Mouse (Mus musculus) myocyte (in vitro differentiated cells): ENCODE data around the gene Ephb3. TPM values are rescaled to one million over a fixed set of nuclear protein-coding genes. Genes with fewer than 3 reads are reported as not detected.
A peak's percentile ranks its signal among the peaks of the same experiment; 100 is the strongest.

Experiments
- H3K27me3 ChIP-seq: one replicate; pipeline ENCODE4 v1.6.1; 2011; ENCODE audit not compliant: control insufficient read depth, insufficient read depth, insufficient read length
- H3K36me3 ChIP-seq: one replicate; pipeline ENCODE4 v1.6.1; 2011; ENCODE audit not compliant: control insufficient read depth, insufficient read depth
- H3K4me2 ChIP-seq: one replicate; pipeline ENCODE4 v1.6.1; 2011; ENCODE audit warnings: low read depth, control low read depth
- H3K4me3 ChIP-seq: one replicate; pipeline ENCODE4 v1.5.1; 2011; ENCODE audit warnings: mild to moderate bottlenecking, control low read depth, moderate library complexity
- H3K79me2 ChIP-seq: one replicate; pipeline ENCODE4 v1.6.1; 2011; ENCODE audit not compliant: control insufficient read depth, insufficient read depth
- H3ac ChIP-seq: one replicate; pipeline ENCODE4 v1.6.1; 2011; ENCODE audit not compliant: control insufficient read depth, insufficient read length
- CEBPB ChIP-seq: IDR thresholded peaks from 2 replicates; pipeline ENCODE4 v1.6.1; 2011; ENCODE audit warnings: mild to moderate bottlenecking, moderate library complexity; ENCODE audit not compliant: poor library complexity, insufficient read depth, severe bottlenecking
- E2F4 ChIP-seq: IDR thresholded peaks from one replicate; pipeline ENCODE4 v1.6.1; 2011; ENCODE audit warnings: mild to moderate bottlenecking, control low read depth, moderate library complexity; ENCODE audit not compliant: insufficient read depth
- MAX ChIP-seq: IDR thresholded peaks from one replicate; pipeline ENCODE4 v1.6.1; 2011; ENCODE audit warnings: low read depth, mild to moderate bottlenecking, control low read depth
- MYOD1 ChIP-seq, 3 experiments: IDR thresholded peaks; one replicate each; pipeline ENCODE4 v1.6.1; 2011; ENCODE audit warnings: control low read depth in 2 of 3, low read depth in 2 of 3, mild to moderate bottlenecking in 2 of 3, moderate library complexity in 1 of 3; ENCODE audit not compliant: insufficient read length in 2 of 3, control insufficient read depth in 1 of 3
- MYOG ChIP-seq, 3 experiments: IDR thresholded peaks; one replicate each; pipeline ENCODE4 v1.6.1; 2011; ENCODE audit warnings: control low read depth in 2 of 3, low read depth in 2 of 3, mild to moderate bottlenecking in 2 of 3; ENCODE audit not compliant: insufficient read length in 2 of 3, control insufficient read depth in 1 of 3, insufficient read depth in 1 of 3
- POLR2A ChIP-seq: IDR thresholded peaks from one replicate; pipeline ENCODE4 v1.6.1; 2011; ENCODE audit warnings: low read depth, mild to moderate bottlenecking, control low read depth, moderate library complexity; ENCODE audit not compliant: insufficient read length
- POLR2AphosphoS2 ChIP-seq: IDR thresholded peaks from one replicate; pipeline ENCODE4 v1.6.1; 2011; ENCODE audit warnings: low read depth, control low read depth; ENCODE audit not compliant: insufficient read length
- REST ChIP-seq: IDR thresholded peaks from one replicate; pipeline ENCODE4 v1.6.1; 2011; ENCODE audit warnings: mild to moderate bottlenecking, control low read depth, moderate library complexity; ENCODE audit not compliant: insufficient read depth, insufficient read length
- SRF ChIP-seq: IDR thresholded peaks from one replicate; pipeline ENCODE4 v1.6.1; 2011; ENCODE audit warnings: low read depth; ENCODE audit not compliant: control insufficient read depth, insufficient read length
- TCF12 ChIP-seq: IDR thresholded peaks from one replicate; pipeline ENCODE4 v1.6.1; 2011; ENCODE audit warnings: mild to moderate bottlenecking, control low read depth; ENCODE audit not compliant: poor library complexity, insufficient read depth, severe bottlenecking
- TCF3 ChIP-seq: IDR thresholded peaks from one replicate; pipeline ENCODE4 v1.6.1; 2011; ENCODE audit warnings: low read depth, control low read depth; ENCODE audit not compliant: insufficient read length
- USF1 ChIP-seq: IDR thresholded peaks from one replicate; pipeline ENCODE4 v1.6.1; 2011; ENCODE audit warnings: low read depth, mild to moderate bottlenecking, control low read depth, moderate library complexity
- polyA plus RNA-seq: library from polyadenylated mRNA; unstranded; fragments of >200 nt; fragmentation: generic; extraction: Trizol; gene quantifications from one replicate; pipeline ENCODE4 v1.2.1, GENCODE M21; 2012; ENCODE audit warnings: missing spikeins

The Ephb3 gene
- polyA plus RNA-seq, 1 experiment = 30.6 TPM

- Histone ChIP-seq H3K4me2 (peak overlapping the region; percentile 94), H3K79me2 (peaks cover 68% of the 10 kb centered on the region), H3ac (no peak overlapping the region), H3K27me3 (no peaks in the 10 kb centered on the region), H3K4me3 (peak overlapping the region; percentile 21), H3K36me3 (peaks cover 8% of the 10 kb centered on the region)
- TF ChIP-seq SRF = no peak
- TF ChIP-seq CEBPB = no peak
- TF ChIP-seq TCF3 = no peak
- TF ChIP-seq E2F4 = no peak
- peak in 1 of 3 experiments; percentile 30 for TF ChIP-seq MYOG (IDR thresholded peaks at IDR 0.05; ENCODE audit: control insufficient read depth in 1 of 3, insufficient read depth in 1 of 3, insufficient read length in 2 of 3, low read depth in 2 of 3)
- TF ChIP-seq REST = no peak
- peak; percentile 60 for TF ChIP-seq TCF12
- no peak for TF ChIP-seq USF1
- TF ChIP-seq POLR2AphosphoS2 = peak; percentile 53
- peak; percentile 66 for TF ChIP-seq POLR2A
- no peak for TF ChIP-seq MAX
- TF ChIP-seq MYOD1 (IDR thresholded peaks at IDR 0.05; ENCODE audit: control insufficient read depth in 1 of 3, insufficient read length in 2 of 3, low read depth in 2 of 3) = peak in 2 of 3 experiments; percentile 1 to 42
Measured at GRCm38 (mm10) chr16:21210667-21211338, 6.2 kb downstream of the Ephb3 start.

GRCm38 (mm10) chr16:21211501-21211900 is 6.9 kb downstream of the Ephb3 start:
- Histone ChIP-seq H3K79me2 (peaks cover 62% of the 10 kb centered on the region), H3K4me2 (peak overlapping the region; percentile 94), H3ac (no peak overlapping the region), H3K4me3 (peak overlapping the region; percentile 21), H3K36me3 (peaks cover 15% of the 10 kb centered on the region), H3K27me3 (no peaks in the 10 kb centered on the region)
- TF ChIP-seq POLR2AphosphoS2 = no peak
- no peak for TF ChIP-seq MYOG (IDR thresholded peaks at IDR 0.05; ENCODE audit: control insufficient read depth in 1 of 3, insufficient read depth in 1 of 3, insufficient read length in 2 of 3, low read depth in 2 of 3)
- no peak for TF ChIP-seq SRF
- no peak for TF ChIP-seq MYOD1 (IDR thresholded peaks at IDR 0.05; ENCODE audit: control insufficient read depth in 1 of 3, insufficient read length in 2 of 3, low read depth in 2 of 3)
- TF ChIP-seq TCF12 = no peak
- TF ChIP-seq TCF3 = no peak
- no peak for TF ChIP-seq MAX
- no peak for TF ChIP-seq CEBPB
- no peak for TF ChIP-seq REST
- TF ChIP-seq POLR2A = no peak
- TF ChIP-seq USF1 = no peak
- no peak for TF ChIP-seq E2F4

DNA sequence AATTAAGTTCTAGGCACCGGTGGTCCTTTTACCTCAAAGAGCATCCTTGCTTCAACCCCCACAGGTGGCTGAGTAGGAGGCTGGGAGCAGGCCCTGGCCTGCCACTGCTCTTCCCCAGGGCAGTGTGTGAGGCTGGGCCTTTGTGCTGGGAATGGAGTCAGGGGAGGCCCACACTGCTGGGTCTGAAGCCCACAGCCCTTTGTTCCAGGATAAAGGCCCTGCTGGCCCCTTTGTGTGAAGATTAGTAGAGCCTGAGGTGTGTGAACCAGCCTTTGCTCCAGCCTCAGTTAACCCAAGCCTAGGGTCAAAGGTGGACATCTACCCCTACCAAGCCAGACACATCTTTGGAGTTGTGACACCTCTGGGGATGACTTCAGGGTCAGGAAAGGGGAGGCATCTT is 7.8 kb downstream of the Ephb3 start:
- H3K36me3 ChIP-seq = peaks cover 18% of the 10 kb centered on the region
- TF ChIP-seq MAX (no peak), USF1 (no peak)
- H3K4me2 ChIP-seq = no peak overlapping the region
- H3K79me2 ChIP-seq = peaks cover 54% of the 10 kb centered on the region
- no peak overlapping the region for H3K4me3 ChIP-seq
- H3K27me3 ChIP-seq = no peaks in the 10 kb centered on the region
- H3ac ChIP-seq = no peak overlapping the region

- Histone ChIP-seq H3K4me2 (no peak overlapping the region), H3ac (no peak overlapping the region), H3K36me3 (peaks cover 22% of the 10 kb centered on the region), H3K79me2 (peaks cover 44% of the 10 kb centered on the region), H3K27me3 (no peaks in the 10 kb centered on the region), H3K4me3 (no peak overlapping the region)
- TF ChIP-seq POLR2A = no peak
- no peak for TF ChIP-seq MAX
- no peak for TF ChIP-seq E2F4
- TF ChIP-seq REST = no peak
- TF ChIP-seq USF1 = no peak
- no peak for TF ChIP-seq MYOG (IDR thresholded peaks at IDR 0.05; ENCODE audit: control insufficient read depth in 1 of 3, insufficient read depth in 1 of 3, insufficient read length in 2 of 3, low read depth in 2 of 3)
- no peak for TF ChIP-seq TCF12
- no peak for TF ChIP-seq TCF3
- no peak for TF ChIP-seq MYOD1 (IDR thresholded peaks at IDR 0.05; ENCODE audit: control insufficient read depth in 1 of 3, insufficient read length in 2 of 3, low read depth in 2 of 3)
- no peak for TF ChIP-seq CEBPB
- TF ChIP-seq POLR2AphosphoS2 = no peak
- no peak for TF ChIP-seq SRF
Measured at GRCm38 (mm10) chr16:21213939-21214338, 9.4 kb downstream of the Ephb3 start.

DNA sequence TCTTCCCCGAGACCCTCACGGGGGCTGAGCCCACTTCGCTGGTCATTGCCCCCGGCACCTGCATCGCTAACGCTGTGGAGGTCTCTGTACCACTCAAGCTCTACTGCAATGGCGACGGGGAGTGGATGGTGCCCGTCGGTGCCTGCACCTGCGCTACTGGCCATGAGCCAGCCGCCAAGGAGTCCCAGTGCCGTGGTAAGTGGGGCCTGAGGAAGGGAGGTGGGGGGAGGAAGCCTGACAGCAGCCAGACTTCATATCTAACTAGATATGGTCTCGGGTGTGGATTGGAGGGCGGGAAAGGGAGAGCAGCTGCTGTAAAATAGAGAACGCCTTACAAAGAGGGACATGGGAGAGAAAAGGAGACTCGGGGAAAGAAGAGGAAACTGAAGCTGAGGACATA is 10.2 kb downstream of the Ephb3 start:
- no peak overlapping the region for H3K4me3 ChIP-seq
- H3K36me3 ChIP-seq = peaks cover 26% of the 10 kb centered on the region
- TF ChIP-seq TCF3 (no peak), E2F4 (no peak), POLR2A (no peak)
- no peak overlapping the region for H3ac ChIP-seq
- H3K79me2 ChIP-seq = peaks cover 36% of the 10 kb centered on the region
- H3K4me2 ChIP-seq = no peak overlapping the region
- no peaks in the 10 kb centered on the region for H3K27me3 ChIP-seq
